8 mouse cellular contexts compared by ENCODE assay signal in genomic region chr5:64883906-64884591, GRCm38 (mm10). TPM values are rescaled to one million over a fixed set of nuclear protein-coding genes. Genes with fewer than 3 reads are reported as not detected.
A peak's percentile ranks its signal among the peaks of the same experiment; 100 is the strongest.
DNase-seq lines count a peak whose midpoint lies in the region; ATAC-seq and TF ChIP-seq lines count a peak whose summit lies in the region.

No protein-coding gene starts in this region.

- no peak overlapping the region for H3K4me3 ChIP-seq in kidney, adult 2 months (ENCODE audit: insufficient read depth, low read depth, low read length)
- H3K4me3 ChIP-seq in heart, embryonic 12.5 days, result no peak overlapping the region
- H3K4me3 ChIP-seq in limb, embryonic 12.5 days (replicated peaks), result no peak overlapping the region
- no peak overlapping the region for H3K4me3 ChIP-seq in midbrain, embryonic 13.5 days (replicated peaks)

- no peak for TF ChIP-seq POLR2A in kidney, adult 2 months (IDR thresholded peaks at IDR 0.05; ENCODE audit: low read depth, low read length)

- TF ChIP-seq CTCF in kidney, adult 2 months (conservative IDR thresholded peaks at IDR 0.05; ENCODE audit: insufficient read depth, insufficient read length, low read depth, low read length), result 0 out of 2 replicates have a peak, but pooled peaks have one; percentile 9

- peak; percentile 45 for DNase-seq in kidney, adult 2 months
- DNase-seq in kidney, adult 8-10 months, result no peak
- DNase-seq in brain, adult 2 months (ENCODE audit: low read depth, low spot score), result peak; percentile 43
- no peak for DNase-seq in urinary bladder, postnatal 4 days (ENCODE audit: low spot score in 2 of 2)
- no peak for DNase-seq in spleen, postnatal 14 days (ENCODE audit: low spot score in 2 of 2)

- H3K4me2 ChIP-seq in heart, embryonic 12.5 days, result peak overlapping the region; percentile 17; the same call in 1 of the 2 replicates
- H3K4me2 ChIP-seq in limb, embryonic 12.5 days, result no peak overlapping the region
- H3K4me2 ChIP-seq in midbrain, embryonic 13.5 days (replicated peaks), result no peak overlapping the region

- H3K9ac ChIP-seq in heart, embryonic 12.5 days, result no peak overlapping the region; the same call in 1 of the 2 replicates
- H3K9ac ChIP-seq in limb, embryonic 12.5 days (replicated peaks), result no peak overlapping the region
- no peak overlapping the region; the same call in 1 of the 2 replicates for H3K9ac ChIP-seq in midbrain, embryonic 13.5 days (replicated peaks)

- no peaks in the 10 kb centered on the region for H3K36me3 ChIP-seq in kidney, adult 2 months (ENCODE audit: control insufficient read depth, insufficient read depth, low read length)
- no peaks in the 10 kb centered on the region for H3K36me3 ChIP-seq in heart, embryonic 12.5 days
- H3K36me3 ChIP-seq in limb, embryonic 12.5 days, result no peaks in the 10 kb centered on the region
- no peaks in the 10 kb centered on the region for H3K36me3 ChIP-seq in midbrain, embryonic 13.5 days

- 0 out of 2 replicates have a peak overlapping the region, but pooled peaks have one; percentile 24 for H3K27ac ChIP-seq in kidney, adult 2 months (ENCODE audit: insufficient read depth, low read depth, low read length)
- H3K27ac ChIP-seq in heart, embryonic 12.5 days (ENCODE audit: poor library complexity, severe bottlenecking), result peak overlapping the region; percentile 57
- peak overlapping the region; percentile 41; the same call in 1 of the 2 replicates for H3K27ac ChIP-seq in limb, embryonic 12.5 days
- H3K27ac ChIP-seq in midbrain, embryonic 13.5 days, result no peak overlapping the region

- peaks cover 7% of the 10 kb centered on the region for H3K9me3 ChIP-seq in heart, embryonic 12.5 days (replicated peaks)
- peaks cover 4% of the 10 kb centered on the region; the same call in 1 of the 2 replicates for H3K9me3 ChIP-seq in limb, embryonic 12.5 days
- peaks cover 6% of the 10 kb centered on the region; the same call in 1 of the 2 replicates for H3K9me3 ChIP-seq in midbrain, embryonic 13.5 days

- H3K27me3 ChIP-seq in kidney, adult 2 months (replicated peaks; ENCODE audit: control insufficient read depth, insufficient read depth, low read length), result no peaks in the 10 kb centered on the region
- no peaks in the 10 kb centered on the region for H3K27me3 ChIP-seq in heart, embryonic 12.5 days (replicated peaks)
- no peaks in the 10 kb centered on the region for H3K27me3 ChIP-seq in limb, embryonic 12.5 days
- no peaks in the 10 kb centered on the region for H3K27me3 ChIP-seq in midbrain, embryonic 13.5 days

- ATAC-seq in heart, embryonic 12.5 days (ENCODE audit: insufficient number of reproducible peaks, low FRiP score), result peak; percentile 73; the same call in 1 of the 2 replicates
- ATAC-seq in limb, embryonic 12.5 days (ENCODE audit: insufficient number of reproducible peaks, insufficient read depth, low FRiP score, low TSS enrichment, low read depth), result peak; percentile 60; the same call in 1 of the 2 replicates
- ATAC-seq in midbrain, embryonic 13.5 days, result peak; percentile 62; the same call in 1 of the 2 replicates

- 47% methylated on average over 8 of the region's 8 CpGs for WGBS in kidney, adult 2 months
- 41% methylated on average over 8 of the region's 8 CpGs for WGBS in heart, embryonic 12.5 days
- 70% methylated on average over 8 of the region's 8 CpGs for WGBS in limb, embryonic 12.5 days
- WGBS in midbrain, embryonic 13.5 days, result 67% methylated on average over 8 of the region's 8 CpGs

- peaks cover 4% of the 10 kb centered on the region; the same call in 1 of the 2 replicates for H3K4me1 ChIP-seq in kidney, adult 2 months (ENCODE audit: control insufficient read depth, insufficient read depth, low read length)
- H3K4me1 ChIP-seq in heart, embryonic 12.5 days (replicated peaks), result peaks cover 15% of the 10 kb centered on the region
- peaks cover 17% of the 10 kb centered on the region for H3K4me1 ChIP-seq in limb, embryonic 12.5 days (replicated peaks)
- no peaks in the 10 kb centered on the region for H3K4me1 ChIP-seq in midbrain, embryonic 13.5 days (replicated peaks)

RNA-seq across cellular contexts. Expression of gene Tlr1, which starts 49.3 kb away (rescaled TPM):
- polyA plus RNA-seq in kidney, adult 2 months (2012; rRNA removed), result 0.96 and 2.7 TPM in 2 replicates
- polyA plus RNA-seq in heart, embryonic 12.5 days (2016; fragmentation: Nextera tagmentation; extraction: Ambion mirVana), result 0.21 and 0.47 TPM in 2 replicates
- polyA plus RNA-seq in limb, embryonic 12.5 days (2016; fragmentation: Nextera tagmentation; extraction: Ambion mirVana), result 0.52 and 0.55 TPM in 2 replicates
- 0.21 and 0.30 TPM in 2 replicates for polyA plus RNA-seq in midbrain, embryonic 13.5 days (2015; fragmentation: Nextera tagmentation; extraction: Ambion mirVana)

Comparison
In these comparisons a context has a peak if more than half of its experiments do, and no peak if none do; other contexts are left out.
1. DNase-seq: peak in kidney, adult 2 months (single experiment) and brain, adult 2 months (single experiment); none in kidney, adult 8-10 months (0 of 2), urinary bladder, postnatal 4 days (0 of 2) and spleen, postnatal 14 days (0 of 2).
2. Peak in every context shown above with its lines, with median percentiles within 50 percentile points of each other: ATAC-seq.